Mouse (Mus musculus): ENCODE measurements around the gene Chst3. TPM values are rescaled to one million over a fixed set of nuclear protein-coding genes. Genes with fewer than 3 reads are reported as not detected.
"Not testable (repeated sequence)": the region's sequence is repeated elsewhere in the genome, so short reads cannot be mapped to it uniquely, and the experiment has no call there.

Chst3 gene
- polyA plus RNA-seq, 2 experiments from 2014 or later = 0.11 to 0.51 TPM

- no peak for ATAC-seq
Measured at GRCm38 (mm10) chr10:60196971-60197370, 22.1 kb downstream of the Chst3 start.

- ATAC-seq = no peak
Measured at GRCm38 (mm10) chr10:60195087-60195486, 24.0 kb downstream of the Chst3 start.

- ATAC-seq = no peak
Measured at GRCm38 (mm10) chr10:60193532-60194423, 25.3 kb downstream of the Chst3 start.

- peak; percentile 63 for ATAC-seq
Measured at GRCm38 (mm10) chr10:60191796-60192195, 27.3 kb downstream of the Chst3 start.

GRCm38 (mm10) chr10:60189534-60190186 is 29.4 kb downstream of the Chst3 start:
- no peak for ATAC-seq

GRCm38 (mm10) chr10:60186191-60186945 is 32.7 kb downstream of the Chst3 start:
- ATAC-seq = no peak

GRCm38 (mm10) chr10:60185023-60185709 is 33.9 kb downstream of the Chst3 start:
- ATAC-seq = no peak

GRCm38 (mm10) chr10:60175306-60175705 is 43.8 kb downstream of the Chst3 start:
- not testable (repeated sequence) for ATAC-seq

- ATAC-seq = no peak
Measured at GRCm38 (mm10) chr10:60174506-60174905, 44.6 kb downstream of the Chst3 start.

GRCm38 (mm10) chr10:60173035-60173434 is 46.0 kb downstream of the Chst3 start:
- no peak for ATAC-seq

- ATAC-seq = no peak
Measured at GRCm38 (mm10) chr10:60172306-60172705, 46.8 kb downstream of the Chst3 start.

GRCm38 (mm10) chr10:60171368-60171767 is 47.7 kb downstream of the Chst3 start:
- no peak for ATAC-seq

GRCm38 (mm10) chr10:60170326-60171089 is 48.6 kb downstream of the Chst3 start:
- no peak for ATAC-seq

- no peak for ATAC-seq
Measured at GRCm38 (mm10) chr10:60168960-60169359, 50.1 kb downstream of the Chst3 start.

- no peak for ATAC-seq
Measured at GRCm38 (mm10) chr10:60168306-60168705, 50.8 kb downstream of the Chst3 start.

GRCm38 (mm10) chr10:60166068-60166467 is 53.0 kb downstream of the Chst3 start:
- no peak for ATAC-seq

- no peak for ATAC-seq
Measured at GRCm38 (mm10) chr10:60164869-60165268, 54.2 kb downstream of the Chst3 start.

- no peak for ATAC-seq
Measured at GRCm38 (mm10) chr10:60162973-60163255, 56.1 kb downstream of the Chst3 start.

- ATAC-seq = not testable (repeated sequence)
Measured at GRCm38 (mm10) chr10:60162184-60162972, 56.7 kb downstream of the Chst3 start.

GRCm38 (mm10) chr10:60161397-60161796 is 57.7 kb downstream of the Chst3 start:
- ATAC-seq = not testable (repeated sequence)

- ATAC-seq = no peak
Measured at GRCm38 (mm10) chr10:60158144-60158543, 60.9 kb downstream of the Chst3 start.
